Mouse (Mus musculus): ENCODE data around the gene Spem1.

Gene Spem1

GRCm38 (mm10) chr11:69799394-69800137, 22.4 kb downstream of the Spem1 start:
- peak; percentile 83 to 86 for DNase-seq

DNA sequence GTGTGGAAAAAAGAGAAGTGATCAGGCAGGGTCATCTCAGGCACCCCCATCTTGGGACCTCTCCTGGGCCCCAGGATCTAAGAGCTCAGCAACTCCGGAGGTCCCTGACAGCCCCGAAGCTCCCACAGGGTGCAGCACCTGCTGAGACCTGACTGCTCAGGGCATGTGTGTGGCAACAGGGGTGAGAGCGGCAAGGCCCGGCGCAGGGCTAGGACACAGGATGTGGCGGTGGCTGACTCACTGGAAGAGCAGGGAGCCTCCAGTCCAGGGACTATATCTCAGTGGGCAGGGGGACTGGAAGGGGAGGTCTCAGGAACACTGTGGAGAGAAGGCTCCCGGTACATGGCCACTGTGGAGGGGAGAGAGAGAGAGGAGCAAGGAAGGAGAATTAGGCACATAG, 24.1 kb downstream of the Spem1 start:
- DNase-seq = no peak

DNA sequence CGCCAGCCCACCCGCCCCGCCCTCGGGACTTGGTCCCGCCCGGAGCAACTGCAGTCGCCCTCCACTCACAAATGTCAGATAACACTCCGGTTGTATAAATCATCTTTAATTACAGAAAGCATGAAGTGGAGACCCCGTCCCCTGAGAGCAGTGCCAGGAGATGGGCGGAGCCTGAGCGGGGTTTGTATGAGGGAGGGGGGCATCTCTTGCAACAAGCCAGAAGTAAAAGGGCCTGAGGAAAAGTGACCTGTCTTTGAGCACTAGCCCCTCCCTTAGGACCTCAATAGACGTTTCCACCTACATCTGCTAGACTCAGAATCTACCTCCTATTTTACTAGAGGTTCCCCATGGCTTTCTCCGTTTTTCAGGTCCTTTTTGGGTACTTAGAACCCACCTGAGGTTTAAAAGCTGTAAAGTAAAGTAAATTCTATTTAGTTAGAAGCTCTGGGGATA, 26.0 kb downstream of the Spem1 start:
- no peak for DNase-seq

DNA sequence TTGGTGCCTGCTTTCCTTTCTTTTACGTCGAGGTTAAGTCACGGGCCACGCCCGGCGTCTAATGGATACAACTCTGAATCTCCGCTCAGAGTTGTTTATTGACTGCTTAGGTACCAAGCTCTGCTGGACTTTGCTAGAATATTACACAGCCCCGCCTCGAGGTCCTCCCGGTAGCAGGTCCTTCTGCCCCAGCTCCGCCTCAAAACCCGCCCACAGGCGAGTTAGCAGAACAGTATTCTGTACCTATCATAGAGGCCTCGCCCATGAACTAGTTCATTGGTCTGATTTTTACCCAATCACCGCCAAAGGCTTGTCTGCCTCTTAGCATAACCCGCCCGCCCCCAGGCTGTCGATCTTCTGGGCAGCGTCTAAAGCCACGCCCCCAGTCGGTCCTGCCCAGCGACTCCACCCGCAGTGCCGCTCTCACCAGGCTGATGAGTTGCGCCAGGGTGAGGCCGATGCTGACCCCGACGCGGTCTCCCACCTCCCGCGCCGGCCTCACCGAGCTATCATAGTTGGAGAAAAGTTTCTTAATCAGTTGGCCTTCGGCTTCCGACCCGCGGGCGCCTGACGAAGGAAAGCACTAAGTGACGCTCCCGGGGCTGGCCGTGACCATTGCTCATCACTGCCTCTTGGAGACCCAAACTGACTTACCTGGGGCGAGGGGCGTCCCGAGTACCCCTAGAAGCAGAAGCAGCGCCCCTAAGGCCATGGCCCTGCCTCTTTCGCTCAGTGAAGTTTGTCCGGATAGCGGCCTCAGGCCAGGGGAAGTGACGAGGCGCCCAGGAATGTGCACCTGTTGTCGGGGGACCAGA, 26.6 kb downstream of the Spem1 start, which contains the start of gene Chrnb1:
Gene Chrnb1, minus strand, starts transcription at position 776 of the 815 bp plus-strand sequence.
- DNase-seq = peak; percentile 91 to 94

GRCm38 (mm10) chr11:69793429-69793828, 28.6 kb downstream of the Spem1 start:
- DNase-seq = no peak

DNA sequence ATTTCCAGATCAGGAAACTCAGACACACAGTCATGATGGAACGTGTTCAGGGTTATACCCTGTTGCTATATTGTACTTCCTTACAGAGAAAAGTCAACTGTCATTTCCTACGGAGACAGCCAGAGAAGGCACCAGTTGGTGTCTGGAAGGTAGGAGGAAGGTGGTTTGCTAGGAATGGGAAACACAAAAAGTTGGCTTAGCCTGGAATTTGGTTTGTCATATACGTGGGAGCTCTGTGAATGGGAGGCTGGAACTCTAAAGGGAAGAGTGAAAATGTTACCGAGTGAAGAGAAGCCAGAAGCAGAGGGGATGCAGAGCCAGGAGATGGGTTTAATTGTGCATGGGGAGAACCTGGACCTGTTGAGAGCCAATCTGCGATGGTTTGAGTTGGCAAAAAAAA, 30.6 kb downstream of the Spem1 start:
- DNase-seq = no peak

- no peak for DNase-seq
These were observed 32.5 kb downstream of the Spem1 start for GRCm38 (mm10) chr11:69789431-69789830.

DNA sequence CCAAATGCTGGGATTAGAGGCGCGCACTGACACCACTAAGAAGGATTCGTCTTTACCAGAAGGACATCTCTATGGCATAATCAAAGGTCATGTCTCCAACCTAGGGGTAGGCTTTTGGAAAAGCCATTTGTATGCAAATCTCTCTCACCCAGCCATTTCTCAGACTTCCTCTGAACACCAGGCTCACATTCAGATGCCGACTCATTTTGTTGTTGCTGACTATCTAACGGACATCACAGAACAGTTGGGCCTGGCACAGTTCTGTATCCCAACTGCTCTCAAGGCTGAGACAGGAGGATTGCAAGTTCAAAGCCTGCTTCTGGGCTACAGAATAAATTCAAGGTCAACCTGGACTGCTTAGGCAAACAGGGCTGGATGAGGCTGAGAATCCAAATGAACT, 34.7 kb downstream of the Spem1 start:
- no peak for DNase-seq

DNA sequence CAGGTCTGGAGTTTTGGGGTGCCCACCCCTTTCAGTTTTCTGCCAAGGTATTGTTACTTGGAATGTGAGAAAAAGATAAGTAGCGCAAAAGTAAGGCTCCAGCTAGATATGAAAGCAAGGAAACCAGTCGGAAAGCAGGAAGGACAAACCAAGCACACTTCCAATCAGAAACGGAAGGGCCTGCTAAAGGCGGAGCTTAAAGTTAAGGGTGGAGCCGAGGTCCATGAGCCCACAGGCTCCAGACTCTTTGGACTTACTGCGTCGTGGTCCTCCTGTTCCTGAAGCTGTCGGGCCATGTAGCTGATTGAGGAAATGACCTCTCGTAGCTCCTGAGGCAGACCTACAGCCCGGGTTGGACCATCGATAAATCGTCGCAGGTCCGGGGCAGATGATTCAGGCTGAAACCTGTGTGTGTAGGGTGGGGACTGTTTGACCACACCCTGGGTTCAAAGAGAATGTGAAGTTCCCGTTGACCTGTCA, 37.1 kb downstream of the Spem1 start:
- DNase-seq = no peak

DNA sequence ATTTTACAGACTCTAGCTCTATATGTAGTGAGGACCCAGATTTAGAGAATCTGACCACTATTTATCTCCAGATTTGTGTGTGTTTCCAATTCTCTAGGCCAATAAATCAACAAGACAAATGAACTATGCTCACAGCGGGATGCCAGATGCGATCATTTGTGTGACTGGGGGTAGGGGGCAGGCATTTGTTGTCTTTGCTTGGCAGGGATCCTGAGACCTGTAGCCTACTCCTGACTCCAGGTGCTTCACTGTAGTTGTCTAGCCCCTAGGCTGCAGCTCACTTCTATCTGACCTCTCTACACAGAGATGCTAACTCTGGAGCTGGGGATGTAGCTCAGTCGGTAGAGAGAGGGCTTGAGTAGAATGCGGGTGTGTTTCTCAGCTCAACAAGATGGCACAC, 40.2 kb downstream of the Spem1 start:
- DNase-seq = no peak

GRCm38 (mm10) chr11:69778985-69779384, 43.0 kb downstream of the Spem1 start:
- DNase-seq = no peak

DNA sequence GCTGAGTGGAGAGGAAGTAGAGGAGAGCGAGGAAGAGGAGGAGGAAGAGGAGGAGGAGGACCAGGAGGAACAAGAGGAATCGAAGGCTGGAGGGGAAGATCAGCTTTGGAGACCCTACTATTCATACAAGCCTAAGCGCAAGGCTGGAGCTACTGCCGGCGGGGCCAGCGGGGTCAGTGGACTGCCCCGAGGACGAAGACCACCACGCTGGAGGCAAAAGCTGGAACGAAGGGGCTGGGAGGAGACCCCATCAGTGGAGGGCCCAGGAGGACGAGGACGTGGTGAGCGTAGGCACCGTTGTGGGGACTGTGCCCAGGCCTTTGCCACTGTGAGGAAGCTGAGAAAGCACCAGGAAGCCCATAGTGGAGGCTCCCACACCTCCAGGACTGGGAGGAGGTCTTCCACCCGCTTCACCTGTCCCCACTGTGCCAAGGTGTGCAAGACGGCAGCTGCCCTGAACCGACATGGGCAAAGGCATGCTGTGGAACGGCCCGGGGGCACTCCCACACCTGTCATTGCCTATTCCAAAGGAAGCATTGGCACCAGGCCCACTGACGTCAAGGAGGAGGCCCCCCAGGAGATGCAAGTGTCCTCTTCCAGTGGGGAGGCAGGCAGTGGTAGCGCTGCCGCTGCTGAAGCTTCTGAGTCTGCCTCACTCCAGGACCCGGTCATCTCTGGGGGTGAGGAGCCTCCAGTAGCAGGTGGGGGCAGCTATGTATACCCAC, 43.6 kb downstream of the Spem1 start:
- DNase-seq = no peak

- DNase-seq = no peak
These were observed 44.3 kb downstream of the Spem1 start for GRCm38 (mm10) chr11:69777504-69778257.

- DNase-seq = no peak
These were observed 45.5 kb downstream of the Spem1 start for GRCm38 (mm10) chr11:69776488-69776887.

GRCm38 (mm10) chr11:69775716-69776115, 46.3 kb downstream of the Spem1 start:
- DNase-seq = no peak

DNA sequence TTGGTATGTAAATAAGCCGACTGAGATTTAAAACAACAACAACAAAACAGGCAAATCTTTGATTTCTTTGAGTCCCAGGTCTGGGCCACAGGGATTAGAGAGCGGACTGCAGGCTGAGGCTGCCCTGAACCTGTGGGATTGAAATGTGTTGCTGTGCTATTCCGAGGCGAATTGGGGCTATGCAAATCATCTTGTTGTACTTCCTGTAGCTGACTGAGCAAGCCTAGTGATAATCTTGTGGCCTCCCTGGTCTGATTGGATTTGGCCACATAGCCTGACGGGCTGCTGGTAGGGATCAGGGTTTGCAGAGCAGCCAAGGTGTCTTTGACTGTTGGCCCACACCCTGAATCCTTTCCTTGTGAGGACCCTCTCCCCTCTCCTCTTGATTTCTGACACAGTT, 47.0 kb downstream of the Spem1 start:
- DNase-seq = peak; percentile 47
